Mouse (Mus musculus): ENCODE measurements at regions not wholly inside any gene's neighbourhood (a gene's known extent, or its start where the extent isn't known, plus 50 kb on each side); places are given as distances from the start of the nearest gene placed in this dataset.

- TF ChIP-seq CTCF (IDR thresholded peaks at IDR 0.05; ENCODE audit: borderline replicate concordance, insufficient read depth, low read length), result no peak
- TF ChIP-seq POLR2A (IDR thresholded peaks at IDR 0.05; ENCODE audit: low read depth, low read length), result no peak
These were observed 202.2 kb upstream of the Nova1 start for GRCm38 (mm10) chr12:47020810-47021348.
